Mouse (Mus musculus) left cerebral cortex, adult 9 months (tissue): ENCODE data around the gene Tmprss9.
"Not testable (repeated sequence)": the region's sequence is repeated elsewhere in the genome, so short reads cannot be mapped to it uniquely, and the experiment has no call there.

ENCODE experiments used
- DNase-seq, 2 experiments: peaks; one replicate each; pipeline ENCODE4 v3.0.0; 2022; ENCODE audit warnings: low spot score in 2 of 2

Gene Tmprss9

DNA sequence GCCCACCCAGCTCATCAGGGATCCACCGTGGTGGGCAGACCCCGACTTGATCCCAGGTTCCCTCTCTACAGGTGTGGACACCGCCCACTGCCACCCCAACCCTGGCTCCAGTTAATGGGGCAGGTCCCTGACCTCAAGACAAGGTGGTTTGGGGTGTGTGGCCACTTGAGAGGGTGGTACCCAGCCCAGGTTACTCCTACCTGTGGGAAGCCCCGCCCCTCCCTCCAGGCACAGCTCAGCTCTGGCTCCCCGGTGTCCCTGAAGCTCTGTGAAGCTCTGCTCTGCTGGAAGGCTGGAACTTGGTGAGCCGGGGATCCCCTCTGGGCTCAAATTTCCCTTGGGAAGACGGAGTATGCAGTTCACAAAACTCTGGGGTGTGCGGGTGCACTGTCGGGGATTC, at the start of gene Tmprss9:
TSS of gene Tmprss9 (plus strand) at position 268 of the 400 bp plus-strand sequence.
- no peak for DNase-seq

DNA sequence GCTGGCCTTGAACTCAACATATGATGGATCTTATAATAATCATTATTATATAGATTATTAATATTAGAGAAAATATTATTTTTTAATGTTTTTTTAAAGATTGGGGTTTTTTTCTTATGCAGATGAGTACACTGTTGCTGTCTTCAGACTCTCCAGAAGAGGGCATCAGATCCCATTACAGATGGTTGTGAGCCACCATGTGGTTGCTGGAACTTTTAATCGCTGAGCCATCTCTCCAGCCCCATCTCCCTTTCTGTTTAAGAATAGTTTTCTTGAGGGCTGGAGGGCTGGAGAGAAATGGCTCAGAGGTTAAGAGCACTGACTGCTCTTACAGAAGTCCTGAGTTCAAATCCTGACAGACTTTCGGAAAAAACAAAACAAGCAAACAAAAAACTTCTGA, 49.7 kb upstream of the Tmprss9 start:
- no peak for DNase-seq

DNA sequence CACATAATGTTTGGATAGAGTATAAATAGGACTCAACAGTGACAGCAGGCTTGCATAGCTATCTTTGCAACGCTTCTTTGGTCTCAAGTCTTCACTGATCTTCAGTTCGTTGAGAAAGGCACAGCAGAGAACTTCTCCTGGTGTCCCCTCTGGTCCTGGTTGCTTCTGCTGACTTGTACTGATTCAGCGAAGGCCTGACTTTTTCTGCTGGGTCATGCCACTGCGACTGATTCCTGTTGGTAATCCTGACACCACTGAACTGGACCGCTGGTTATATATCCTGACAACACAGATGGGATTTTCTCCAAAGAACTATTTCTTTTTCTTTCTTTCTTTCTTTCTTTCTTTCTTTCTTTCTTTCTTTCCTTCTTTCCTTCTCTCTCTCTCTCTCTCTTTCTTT, 49.1 kb upstream of the Tmprss9 start:
- DNase-seq, result no peak

DNA sequence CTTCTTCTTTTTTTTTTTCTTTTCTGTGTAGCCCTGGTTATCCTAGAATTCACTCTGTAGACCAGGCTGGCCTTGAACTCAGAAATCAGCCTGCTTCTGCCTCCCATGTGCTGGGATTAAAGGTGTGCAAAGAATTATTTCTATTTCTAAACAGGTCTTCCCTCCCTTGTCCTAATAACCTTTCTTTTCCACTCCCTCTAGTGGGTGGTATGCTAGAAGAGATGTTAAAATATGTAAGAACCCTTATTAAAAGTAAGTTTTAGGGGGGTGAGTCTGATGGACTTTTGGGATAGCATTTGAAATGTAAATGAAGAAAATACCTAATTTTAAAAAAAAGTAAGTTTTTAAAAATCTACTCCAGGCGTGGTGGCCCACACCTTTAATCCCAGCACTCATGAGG, 48.3 kb upstream of the Tmprss9 start:
- DNase-seq, result no peak

DNA sequence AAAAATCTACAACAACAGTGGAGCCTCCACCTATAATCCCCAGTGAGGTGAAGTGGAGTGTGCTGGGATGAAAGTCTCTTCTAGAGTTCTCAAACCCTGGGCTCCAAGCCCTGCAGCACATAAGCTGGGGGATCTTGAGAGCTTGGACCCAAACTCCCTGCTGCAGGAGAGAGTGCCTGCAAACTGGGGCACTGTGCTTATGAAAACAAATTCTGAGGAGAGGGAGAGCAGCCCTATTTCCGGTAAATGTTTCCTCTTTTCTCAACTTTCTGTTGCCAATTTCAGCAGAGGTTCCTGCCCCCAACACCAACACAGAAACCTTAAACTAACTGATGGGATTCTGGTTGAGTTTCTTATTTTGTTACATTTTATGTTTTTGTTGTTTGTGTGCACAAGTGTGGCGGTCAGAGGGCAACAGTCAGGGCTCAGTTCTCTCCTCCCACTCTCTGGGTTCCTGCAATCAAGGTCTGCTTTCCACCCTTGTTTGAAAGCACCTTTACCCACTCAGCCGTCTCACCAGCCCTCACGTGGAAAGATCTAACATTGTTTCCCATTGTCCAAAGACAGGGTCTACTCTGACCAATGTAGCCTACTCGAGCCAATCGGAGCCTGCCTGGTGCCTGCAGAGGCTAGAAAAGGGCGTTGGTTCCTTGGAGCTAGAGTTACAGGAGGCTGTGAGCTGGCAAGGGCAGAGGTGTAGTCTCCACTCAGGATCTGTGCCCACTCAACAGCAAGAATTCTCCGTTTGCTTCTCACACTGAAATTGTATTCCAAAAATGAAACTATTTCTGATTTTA, 47.6 kb upstream of the Tmprss9 start:
- no peak for DNase-seq

DNA sequence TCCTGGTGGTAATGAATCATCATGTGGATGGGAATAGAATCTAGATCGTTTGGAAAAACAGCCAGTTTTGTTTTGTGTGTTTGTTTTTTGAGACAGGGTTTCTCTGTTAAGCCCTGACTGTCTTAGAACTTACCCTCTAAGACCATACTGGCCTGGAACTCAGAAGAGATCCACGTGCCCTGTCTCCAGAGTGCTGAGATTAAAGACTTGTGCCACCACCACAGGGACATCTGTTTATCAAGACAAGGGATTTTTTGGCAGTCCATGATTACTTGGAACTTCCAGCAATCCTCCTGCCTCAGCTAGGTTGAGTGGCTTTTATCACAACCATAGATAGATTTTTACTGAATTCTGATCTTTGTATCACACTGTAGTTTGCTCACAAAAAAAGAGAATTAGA, 46.8 kb upstream of the Tmprss9 start:
- DNase-seq, result no peak

DNA sequence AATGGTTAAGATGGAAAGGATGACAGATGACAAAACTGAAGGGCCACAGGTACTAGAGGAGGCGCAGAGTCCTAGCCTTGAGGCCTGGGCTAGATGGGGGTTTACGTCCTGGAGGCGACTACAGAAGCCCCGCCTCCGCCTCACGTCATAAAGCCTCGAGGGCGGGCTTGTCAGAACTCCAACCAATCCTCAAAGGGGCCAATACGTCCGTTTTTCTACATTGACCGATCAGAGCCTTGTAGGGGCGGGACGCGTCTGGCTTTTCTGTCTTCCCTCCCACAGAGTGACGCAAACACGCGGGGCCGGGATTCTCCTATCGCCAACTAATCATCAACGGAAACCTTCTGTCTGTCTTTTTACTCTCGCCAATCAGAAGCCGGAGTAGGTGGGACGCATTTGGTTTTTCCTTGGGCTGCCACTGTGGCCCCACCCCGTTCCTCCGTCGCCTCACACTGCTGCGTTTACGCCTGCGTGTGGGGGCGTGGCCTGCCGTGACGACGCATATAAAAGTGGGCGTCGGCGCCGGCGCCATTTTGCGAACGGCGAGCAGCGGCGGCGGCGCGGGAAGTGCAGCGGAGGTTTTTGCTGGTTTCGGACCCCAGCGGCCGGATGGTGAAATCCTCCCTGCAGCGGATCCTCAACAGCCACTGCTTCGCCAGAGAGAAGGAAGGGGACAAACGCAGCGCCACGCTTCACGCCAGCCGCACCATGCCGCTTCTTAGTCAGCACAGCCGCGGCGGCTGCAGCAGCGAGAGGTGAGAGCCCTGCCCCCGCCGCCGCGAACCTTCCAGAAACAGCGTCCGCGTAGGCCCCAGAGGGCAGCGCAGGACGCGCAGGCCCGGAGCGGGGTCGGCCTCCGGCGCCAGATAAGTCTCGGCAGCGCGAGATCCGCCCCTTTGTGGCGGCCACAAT, 45.2 kb upstream of the Tmprss9 start, which contains the start of gene Oaz1:
TSS of gene Oaz1 (plus strand) at position 506 of the 912 bp plus-strand sequence.
- peak; percentile 100 for DNase-seq

DNA sequence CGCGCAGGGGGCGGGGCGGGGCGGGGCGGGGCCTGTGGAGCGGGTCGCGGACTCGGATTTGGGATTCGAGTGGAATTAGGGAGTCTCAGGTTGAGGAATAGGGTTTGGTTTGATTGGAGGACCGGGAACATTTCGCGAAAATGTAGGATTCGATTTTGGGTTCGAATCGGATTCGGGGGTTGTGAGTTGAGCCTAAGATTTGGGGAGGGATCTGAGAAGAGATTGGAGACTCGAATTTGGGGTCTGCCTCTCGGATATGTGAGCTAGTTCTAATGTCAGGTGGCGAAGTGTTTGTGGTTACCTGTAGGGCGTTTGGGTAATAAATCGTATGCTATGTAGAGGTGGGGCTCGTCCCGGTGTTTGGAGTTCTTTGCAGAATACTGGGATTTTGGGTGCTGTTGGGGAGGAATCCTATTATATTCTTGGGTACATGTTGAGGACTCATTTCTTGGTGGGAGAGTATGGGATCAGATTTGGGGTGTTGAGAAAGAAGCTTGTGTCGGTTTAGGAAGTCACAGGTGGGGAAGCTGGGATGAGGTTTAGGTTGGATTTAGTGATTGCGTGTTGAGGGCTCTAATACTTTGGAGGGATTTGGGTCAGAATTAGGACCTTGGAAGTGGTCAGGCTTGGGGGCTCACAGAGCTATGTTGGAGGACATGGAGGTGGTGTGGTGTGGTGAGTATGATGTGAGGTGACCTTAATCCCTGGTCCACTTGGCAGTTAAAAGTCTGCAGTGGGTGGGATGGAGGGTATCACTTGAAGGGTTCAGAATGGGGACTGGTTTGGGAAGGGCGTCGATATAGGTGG, 44.4 kb upstream of the Tmprss9 start:
- DNase-seq, result no peak

DNA sequence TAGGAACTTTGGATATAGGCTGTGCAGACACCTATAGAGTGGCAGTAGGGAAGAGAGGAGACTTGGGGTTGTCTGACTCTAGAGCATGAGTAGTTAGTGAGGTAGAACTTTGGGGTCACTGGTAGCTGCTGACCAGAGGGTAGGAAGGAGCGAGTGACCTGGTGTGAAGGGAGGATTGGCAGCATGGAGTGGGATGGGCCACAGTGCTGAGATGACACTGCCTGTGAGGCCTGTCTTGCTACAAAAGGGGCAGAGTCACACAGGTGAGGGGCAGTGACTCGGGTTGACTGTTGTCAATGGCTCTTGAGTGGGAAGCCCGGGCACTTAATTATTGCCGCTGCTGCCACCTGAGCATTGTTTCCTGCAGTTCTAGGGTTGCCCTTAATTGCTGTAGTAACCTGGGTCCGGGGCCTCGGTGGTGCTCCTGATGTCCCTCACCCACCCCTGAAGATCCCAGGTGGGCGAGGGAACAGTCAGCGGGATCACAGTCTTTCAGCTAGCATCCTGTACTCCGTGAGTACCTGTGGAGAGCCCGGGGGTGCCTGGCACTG, 43.7 kb upstream of the Tmprss9 start:
- no peak for DNase-seq

DNA sequence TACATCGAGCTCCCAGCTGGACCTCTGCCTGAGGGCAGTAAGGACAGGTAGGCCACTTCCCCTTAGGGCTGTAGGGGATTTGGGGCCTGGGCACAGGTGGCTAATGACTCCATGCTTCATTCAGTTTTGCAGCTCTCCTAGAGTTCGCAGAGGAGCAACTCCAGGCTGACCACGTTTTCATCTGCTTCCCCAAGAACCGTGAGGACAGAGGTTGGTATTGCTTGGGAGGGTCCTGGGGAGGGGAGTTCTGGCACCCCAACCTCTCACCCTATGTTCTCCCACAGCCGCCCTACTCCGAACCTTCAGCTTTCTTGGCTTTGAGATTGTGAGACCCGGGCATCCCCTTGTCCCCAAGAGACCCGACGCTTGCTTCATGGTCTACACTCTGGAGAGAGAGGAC, 43.1 kb upstream of the Tmprss9 start:
- not testable (repeated sequence) for DNase-seq

DNA sequence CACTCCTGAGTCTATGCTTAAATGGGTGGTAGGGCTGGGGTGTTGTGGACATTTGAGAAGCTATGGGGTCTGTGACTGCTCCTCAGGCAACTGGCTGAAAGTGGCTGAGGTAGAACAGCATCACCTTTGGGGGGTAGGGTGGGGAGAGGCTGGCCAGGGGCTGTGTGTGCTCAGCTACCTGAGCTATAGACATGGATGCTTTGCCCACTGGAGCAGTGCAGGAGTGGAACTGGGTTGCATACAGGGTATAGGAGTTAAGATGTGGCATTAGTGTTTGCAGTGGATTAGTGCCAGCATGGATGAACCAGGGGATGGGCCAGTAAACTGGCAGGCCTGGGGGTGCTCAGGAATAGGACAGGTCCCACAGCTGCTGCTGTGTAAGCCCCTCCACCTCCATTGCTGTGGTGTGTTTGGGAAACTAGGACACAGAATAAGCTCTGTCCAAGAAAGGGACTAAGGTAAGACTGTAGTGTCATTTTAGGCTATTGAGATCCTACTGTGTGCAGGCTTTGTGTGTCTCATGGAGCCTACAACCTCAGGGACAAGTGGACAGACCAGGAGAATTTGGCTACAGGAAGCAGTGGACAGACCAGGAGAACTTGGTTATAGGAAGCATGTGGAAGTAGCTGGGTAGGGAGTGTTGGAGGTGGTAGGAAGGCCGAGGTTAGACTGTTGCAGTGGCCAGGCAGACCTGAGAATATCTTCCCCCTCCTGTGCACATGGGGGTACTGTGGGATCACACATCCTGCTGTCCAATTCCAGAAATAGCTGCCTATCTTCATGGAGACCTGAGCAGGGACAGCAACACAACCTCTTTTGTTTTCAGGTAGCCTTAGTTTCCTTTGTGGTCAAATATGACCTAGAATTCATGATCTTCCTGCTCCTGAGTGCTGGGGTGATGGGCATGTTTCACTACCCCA, 42.0 kb upstream of the Tmprss9 start:
- DNase-seq, result no peak

DNA sequence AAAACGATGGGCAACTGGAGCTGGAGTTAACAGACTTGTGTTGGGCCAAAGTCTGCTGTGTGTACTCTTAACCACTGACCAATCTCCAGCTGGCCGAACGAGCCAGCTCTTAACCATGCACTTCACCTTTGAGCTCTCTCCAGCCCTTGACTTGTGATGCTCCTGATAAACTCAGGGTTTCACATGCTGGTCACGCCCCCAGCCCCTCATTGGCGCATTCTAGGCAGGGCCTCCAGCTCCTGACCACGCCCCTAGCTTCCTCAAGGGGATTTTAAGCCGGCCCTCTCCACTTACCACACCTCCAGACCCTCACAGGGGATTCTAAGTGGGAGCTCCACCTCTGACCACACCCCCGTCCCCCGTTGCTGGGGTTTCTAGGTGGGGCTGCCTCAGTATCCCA, 40.5 kb upstream of the Tmprss9 start:
- DNase-seq, result no peak

DNA sequence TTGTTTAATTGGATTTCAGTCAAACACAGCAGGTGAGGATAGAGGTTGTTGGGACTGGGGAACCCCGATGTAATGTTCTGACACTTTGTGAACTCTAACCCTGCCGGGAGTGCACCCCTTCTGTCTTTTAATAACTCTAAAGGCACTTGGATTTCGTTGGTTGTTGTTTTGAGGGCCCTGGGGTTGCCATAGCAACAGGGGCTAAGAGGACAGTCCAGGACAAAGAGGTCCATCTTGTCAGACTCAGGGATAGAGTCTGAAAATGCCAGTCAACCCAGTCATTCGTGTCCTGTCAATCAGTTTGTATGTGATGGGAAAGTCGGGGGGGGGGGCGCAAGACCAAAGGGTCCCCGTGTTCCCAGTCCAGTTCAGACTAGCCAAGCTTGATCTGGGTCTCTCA, 38.8 kb upstream of the Tmprss9 start:
- DNase-seq, result no peak

DNA sequence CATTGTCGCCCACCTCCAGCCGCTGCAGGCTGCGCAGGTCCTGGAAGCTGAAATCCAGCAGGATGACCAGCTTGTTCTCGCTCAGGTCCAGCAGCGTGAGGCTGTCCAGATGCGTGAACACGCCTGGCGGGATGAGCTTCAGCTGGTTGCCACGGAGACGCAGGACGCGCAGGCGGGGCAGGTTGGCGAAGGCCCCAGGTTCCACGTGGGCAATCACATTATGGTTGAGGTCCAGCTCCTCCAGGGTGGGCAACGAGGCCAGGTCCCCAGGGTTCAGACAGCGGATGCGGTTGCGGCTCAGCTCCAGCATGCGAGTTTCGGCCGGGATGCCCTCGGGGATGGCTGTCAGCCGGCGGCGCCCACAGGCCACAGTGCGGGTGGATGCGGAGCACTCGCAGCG, 36.0 kb upstream of the Tmprss9 start:
- DNase-seq, result no peak

DNA sequence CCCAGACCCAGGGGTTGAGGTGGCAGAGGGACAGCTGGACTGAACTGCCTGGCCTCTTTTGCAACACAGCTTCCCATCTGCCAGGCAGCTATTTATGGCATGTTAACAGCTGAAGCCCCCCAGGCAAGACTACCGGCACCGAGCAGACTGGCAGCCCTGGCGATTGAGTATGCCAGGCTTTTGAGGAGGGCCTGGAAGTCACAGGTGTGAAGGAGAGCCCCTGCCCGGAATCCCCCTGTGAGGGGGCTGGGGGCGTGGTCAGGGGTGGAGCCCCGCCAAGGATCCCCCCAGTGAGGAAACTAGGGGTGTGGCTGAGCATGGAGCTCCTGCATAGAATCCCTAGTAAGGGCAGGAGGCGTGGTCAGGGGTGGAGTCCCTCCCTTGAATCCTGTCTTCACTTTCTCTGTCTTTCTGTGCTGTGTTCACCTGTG, 34.7 kb upstream of the Tmprss9 start:
- no peak for DNase-seq

DNA sequence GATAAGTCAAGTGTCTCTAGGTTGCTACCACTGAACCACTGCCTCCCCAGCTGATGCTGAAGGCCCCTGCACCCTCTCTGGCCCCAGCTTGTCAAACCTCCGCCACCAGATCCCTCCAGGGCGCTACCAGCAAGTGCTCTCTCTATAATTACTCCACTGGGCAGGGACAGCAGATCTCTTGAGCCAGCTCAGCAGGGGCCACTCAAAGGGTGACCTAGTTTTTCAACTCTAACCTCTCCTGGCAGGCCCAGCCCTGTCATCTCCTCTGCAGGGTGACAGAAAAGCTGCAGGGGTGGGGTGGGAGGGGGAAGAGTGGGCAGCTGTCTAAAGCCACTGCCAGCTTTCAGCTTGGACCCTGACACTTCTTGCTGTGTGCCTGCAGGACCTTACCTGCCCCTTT, 33.8 kb upstream of the Tmprss9 start:
- no peak for DNase-seq

DNA sequence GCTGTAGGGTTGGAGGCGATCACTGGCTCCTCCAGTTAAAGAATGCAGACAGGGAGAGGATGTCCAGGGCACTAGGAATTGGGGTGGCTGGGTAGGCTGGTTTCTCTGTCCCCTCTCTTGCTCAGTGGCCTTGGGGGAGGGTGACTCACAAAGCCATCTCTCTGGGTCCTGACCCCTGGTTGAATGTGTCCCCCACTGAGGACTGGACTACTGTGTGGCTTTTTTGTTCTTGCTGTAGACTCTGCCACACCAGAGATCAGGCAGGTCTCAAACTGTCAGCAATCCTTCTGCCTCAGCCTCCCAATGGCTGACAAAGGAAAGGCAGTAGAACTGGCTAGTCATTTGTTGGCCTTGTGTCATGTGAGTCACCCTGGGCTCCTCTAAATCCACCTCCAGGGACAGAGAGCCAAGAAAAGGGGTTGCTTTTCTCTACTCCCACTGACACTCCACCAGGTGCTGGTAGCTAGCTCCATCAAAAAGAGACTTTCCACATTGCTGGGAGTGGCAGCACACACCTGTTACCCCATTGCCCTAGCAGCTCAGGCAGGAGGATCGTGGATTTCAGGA, 33.2 kb upstream of the Tmprss9 start:
- DNase-seq, result no peak

DNA sequence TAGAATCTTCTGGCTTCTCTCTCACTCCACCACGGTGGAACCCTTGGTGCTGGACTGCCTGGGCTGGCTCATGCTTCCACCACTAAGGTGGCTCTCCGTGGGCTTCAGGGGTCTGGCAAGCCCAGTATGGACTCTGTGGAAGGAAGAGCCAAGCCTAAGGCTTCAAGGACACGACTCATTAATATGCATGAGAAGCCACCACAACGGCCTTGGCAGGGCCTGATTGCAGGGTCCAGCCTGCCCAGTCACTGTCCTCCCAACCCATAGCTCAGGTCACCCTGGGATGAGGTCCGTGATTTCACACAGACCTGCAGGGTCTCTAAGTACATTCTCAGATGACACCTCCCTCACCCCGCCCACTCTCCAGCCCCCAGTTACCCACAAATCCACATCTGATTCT, 31.8 kb upstream of the Tmprss9 start:
- no peak for DNase-seq

DNA sequence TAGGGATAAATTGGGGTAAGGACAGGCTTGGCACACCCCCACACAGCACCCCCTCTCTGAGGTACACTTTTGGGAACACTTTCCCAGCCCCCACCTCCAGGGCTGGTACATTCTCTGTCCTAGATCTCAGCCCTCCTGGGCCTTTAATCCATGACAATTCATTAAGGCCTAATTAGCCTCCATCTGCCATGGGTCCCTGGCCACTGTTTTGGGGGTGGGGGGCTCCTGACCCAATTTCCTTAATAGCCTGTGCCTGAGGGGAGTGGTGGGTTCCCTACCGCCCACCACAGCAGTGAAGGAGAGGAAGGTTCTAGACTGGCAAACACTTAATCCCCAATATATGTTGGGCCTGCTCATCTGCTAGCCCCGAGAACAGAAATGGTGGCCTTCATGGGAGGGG, 30.0 kb upstream of the Tmprss9 start:
- DNase-seq, result no peak

DNA sequence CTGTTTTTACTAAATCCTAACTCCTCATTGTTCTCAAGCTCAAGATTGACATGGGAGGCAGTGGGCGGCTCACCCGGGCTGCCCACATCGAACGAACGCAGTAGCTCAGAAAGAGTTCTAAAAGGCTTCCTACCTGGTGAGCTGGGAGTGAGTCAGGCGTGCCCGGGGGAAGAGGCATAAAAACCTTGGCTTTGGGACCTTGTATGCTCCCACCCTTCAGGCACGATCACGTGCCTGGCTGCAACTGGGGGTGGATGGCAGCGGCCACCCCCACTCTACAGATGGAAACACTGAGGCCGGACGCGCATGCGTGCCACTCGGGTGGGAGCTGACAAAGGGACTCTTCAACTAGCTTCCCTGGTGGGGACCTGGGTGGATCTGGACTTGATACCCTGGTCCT, 29.3 kb upstream of the Tmprss9 start:
- peak; percentile 51 to 63 for DNase-seq
